Mouse (Mus musculus) embryonic facial prominence, embryonic 11.5 days (tissue): ENCODE results near the gene Manbal. TPM values are rescaled to one million over a fixed set of nuclear protein-coding genes. Genes with fewer than 3 reads are reported as not detected.

Experiments
- ATAC-seq: fragments of 200-750 bp; cut with Nextera tagmentation; replicated peaks from 2 replicates; pipeline ENCODE4 v1.8.0; 2017; ENCODE audit warnings: low read depth; ENCODE audit not compliant: insufficient number of reproducible peaks, low FRiP score, low TSS enrichment
- DNase-seq: peaks from one replicate; pipeline ENCODE4 v3.0.0-alpha.2; 2015; ENCODE audit warnings: low spot score
- H3K27ac ChIP-seq: fragments of 300-500 bp; sonication (generic); replicated peaks from 2 replicates; pipeline ENCODE4 v1.5.1; 2014; ENCODE audit warnings: mild to moderate bottlenecking, low read depth, low read length, control low read depth
- H3K27me3 ChIP-seq: fragments of 300-500 bp; sonication (generic); 2 replicates; pipeline ENCODE4 v1.6.1; 2014; ENCODE audit warnings: mild to moderate bottlenecking, low read length, moderate library complexity, mixed read lengths; ENCODE audit not compliant: control insufficient read depth, insufficient read depth
- H3K36me3 ChIP-seq: fragments of 300-500 bp; sonication (generic); replicated peaks from 2 replicates; pipeline ENCODE4 v1.6.1; 2014; ENCODE audit warnings: low read depth, mild to moderate bottlenecking, low read length, moderate library complexity, mixed read lengths; ENCODE audit not compliant: control insufficient read depth, insufficient read depth
- H3K4me1 ChIP-seq: fragments of 300-500 bp; sonication (generic); 2 replicates; pipeline ENCODE4 v1.6.1; 2014; ENCODE audit warnings: low read length, mixed read lengths; ENCODE audit not compliant: control insufficient read depth, insufficient read depth
- H3K4me2 ChIP-seq: fragments of 300-500 bp; sonication (generic); 2 replicates; pipeline ENCODE4 v1.6.1; 2014; ENCODE audit warnings: low read depth, mild to moderate bottlenecking, control low read depth, low read length, moderate library complexity
- H3K4me3 ChIP-seq: fragments of 300-500 bp; sonication (generic); 2 replicates; pipeline ENCODE4 v1.5.1; 2014; ENCODE audit warnings: low read depth, low read length, control low read depth
- H3K9ac ChIP-seq: fragments of 300-500 bp; sonication (generic); replicated peaks from 2 replicates; pipeline ENCODE4 v1.6.1; 2014; ENCODE audit warnings: mild to moderate bottlenecking, control low read depth, low read length
- H3K9me3 ChIP-seq: fragments of 300-500 bp; sonication (generic); replicated peaks from 2 replicates; pipeline ENCODE4 v1.6.1; 2016; ENCODE audit warnings: mild to moderate bottlenecking, low read length, inconsistent platforms, mixed read lengths; ENCODE audit not compliant: control insufficient read depth
- WGBS: fragments of 180-500 bp; shearing (Covaris S2); extraction: QIAGEN DNeasy Blood & Tissue Kit; methylation state at CpG from one replicate; pipeline ENCODE4 v1.1.7; 2014; 5-methylcytosine and 5-hydroxymethylcytosine counted together
- polyA plus RNA-seq: library from polyadenylated mRNA; unstranded; fragments of >200 nt; fragmentation: Nextera tagmentation; extraction: Ambion mirVana; gene quantifications from 2 replicates; pipeline ENCODE4 v1.2.1, GENCODE M21; 2014

Manbal gene
- polyA plus RNA-seq, 1 experiment from 2014 or later = 33.4 TPM

GRCm38 (mm10) chr2:157338663-157339062, 28.7 kb upstream of the Manbal start:
- Histone ChIP-seq H3K4me1 (no peaks in the 10 kb centered on the region), H3K27me3 (no peaks in the 10 kb centered on the region), H3K9me3 (no peaks in the 10 kb centered on the region), H3K4me3 (no peak overlapping the region), H3K27ac (no peak overlapping the region), H3K4me2 (no peak overlapping the region), H3K36me3 (no peaks in the 10 kb centered on the region), H3K9ac (no peak overlapping the region)
- WGBS = 38% methylated on average over 5 of the region's 5 CpGs
- ATAC-seq (no peak), DNase-seq (peak; percentile 71)

DNA sequence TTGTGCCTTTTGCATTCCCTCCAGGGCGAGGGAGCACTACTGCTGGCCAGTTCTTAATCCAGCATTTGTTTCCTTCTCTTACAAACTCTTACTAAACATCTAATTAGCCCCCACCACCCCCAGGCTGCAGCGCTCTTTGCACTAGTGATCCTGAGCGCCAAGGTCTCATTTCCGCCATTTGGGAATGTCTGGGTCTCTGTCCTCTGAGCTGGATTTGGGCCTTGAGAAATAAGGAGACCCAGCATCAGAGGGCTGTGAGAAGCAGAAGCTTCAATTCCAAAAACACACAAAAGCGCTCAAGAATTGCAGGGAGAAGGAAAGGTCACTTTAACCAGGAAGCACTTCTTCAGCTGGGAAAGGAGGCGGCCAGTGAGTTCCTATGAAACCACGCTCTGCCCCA, 27.9 kb upstream of the Manbal start:
- peak overlapping the region; percentile 11; the same call in 1 of the 2 replicates for H3K27ac ChIP-seq
- no peak overlapping the region for H3K9ac ChIP-seq
- H3K27me3 ChIP-seq = no peaks in the 10 kb centered on the region
- H3K9me3 ChIP-seq = no peaks in the 10 kb centered on the region
- no peak overlapping the region for H3K4me3 ChIP-seq
- no peak overlapping the region for H3K4me2 ChIP-seq
- H3K4me1 ChIP-seq = no peaks in the 10 kb centered on the region
- H3K36me3 ChIP-seq = no peaks in the 10 kb centered on the region
- ATAC-seq (no peak), DNase-seq (no peak)
- WGBS = 66% methylated on average over 7 of the region's 7 CpGs

DNA sequence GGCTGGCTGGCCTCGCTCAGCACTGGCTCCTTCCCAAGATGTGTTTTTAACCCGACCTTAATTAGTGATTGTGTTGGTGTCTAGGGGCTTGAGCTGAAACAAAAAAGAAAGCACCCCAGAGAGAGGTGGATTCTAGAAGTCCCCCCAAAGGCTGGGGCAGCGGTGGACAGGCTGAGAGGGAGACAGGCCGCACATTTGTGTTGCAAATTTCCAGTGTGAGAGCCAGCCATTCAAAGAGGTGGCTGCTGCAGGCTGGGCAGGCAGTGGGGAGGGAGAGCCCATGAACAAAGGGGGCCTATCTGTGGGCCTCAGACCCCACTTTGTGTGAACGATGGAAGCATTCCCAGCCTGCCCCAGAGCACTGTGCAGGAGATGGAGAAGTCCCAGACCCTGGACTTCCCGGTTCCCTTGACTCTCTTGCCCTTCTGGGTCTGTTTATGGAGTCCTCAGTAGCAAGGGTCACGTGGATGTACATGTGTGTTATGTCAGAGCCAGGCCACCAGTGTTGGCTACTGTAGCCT, 27.1 kb upstream of the Manbal start:
- H3K36me3 ChIP-seq = no peaks in the 10 kb centered on the region
- H3K4me3 ChIP-seq = no peak overlapping the region
- peak overlapping the region; percentile 57 for H3K27ac ChIP-seq
- WGBS = 23% methylated on average over 7 of the region's 7 CpGs
- no peaks in the 10 kb centered on the region for H3K9me3 ChIP-seq
- peak; percentile 48 for DNase-seq
- H3K9ac ChIP-seq = 0 out of 2 replicates have a peak overlapping the region, but pooled peaks have one; percentile 7
- no peak overlapping the region for H3K4me2 ChIP-seq
- no peaks in the 10 kb centered on the region for H3K4me1 ChIP-seq
- no peaks in the 10 kb centered on the region for H3K27me3 ChIP-seq
- ATAC-seq = peak; percentile 45; the same call in 1 of the 2 replicates

GRCm38 (mm10) chr2:157341554-157342270, 25.7 kb upstream of the Manbal start:
- Histone ChIP-seq H3K27ac (no peak overlapping the region), H3K36me3 (no peaks in the 10 kb centered on the region), H3K4me2 (no peak overlapping the region), H3K9me3 (no peaks in the 10 kb centered on the region), H3K27me3 (no peaks in the 10 kb centered on the region), H3K9ac (peak overlapping the region; percentile 42), H3K4me3 (no peak overlapping the region), H3K4me1 (no peaks in the 10 kb centered on the region)
- 37% methylated on average over 11 of the region's 11 CpGs for WGBS
- DNase-seq = peak; percentile 93
- 0 out of 2 replicates have a peak, but pooled peaks have one; percentile 21 for ATAC-seq

DNA sequence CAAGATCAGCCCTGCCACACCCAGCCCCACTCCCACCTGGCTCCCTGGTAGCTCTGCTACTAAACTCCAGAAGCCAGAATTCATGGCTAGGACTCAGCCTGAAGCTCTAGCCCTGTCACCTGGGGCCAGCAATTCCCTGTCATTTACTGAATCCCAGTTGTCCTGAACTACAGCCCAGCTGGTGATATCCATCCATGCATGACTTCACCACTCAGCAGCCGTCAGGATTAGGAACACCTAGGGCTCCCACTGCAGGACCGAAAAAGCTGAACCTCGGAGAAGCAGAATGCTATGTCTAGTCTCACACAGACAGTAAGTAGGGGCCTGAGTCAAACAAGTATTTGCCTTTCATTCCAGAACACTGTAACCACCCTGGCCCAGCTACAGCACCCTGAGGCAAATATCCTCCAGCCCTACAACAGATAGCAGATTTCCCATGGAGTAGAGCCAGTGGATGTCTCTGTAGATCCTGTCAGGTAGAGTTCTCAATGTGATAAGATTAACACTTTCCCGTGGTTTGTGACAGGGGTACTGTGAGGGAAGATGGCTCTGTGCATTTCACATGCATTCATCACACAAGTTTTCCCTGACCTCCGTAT, 25.0 kb upstream of the Manbal start:
- no peaks in the 10 kb centered on the region for H3K4me1 ChIP-seq
- ATAC-seq (no peak), DNase-seq (no peak)
- H3K27ac ChIP-seq = 0 out of 2 replicates have a peak overlapping the region, but pooled peaks have one; percentile 5
- peak overlapping the region; percentile 35; the same call in 1 of the 2 replicates for H3K9ac ChIP-seq
- H3K27me3 ChIP-seq = no peaks in the 10 kb centered on the region
- H3K4me3 ChIP-seq = no peak overlapping the region
- no peaks in the 10 kb centered on the region for H3K9me3 ChIP-seq
- H3K4me2 ChIP-seq = no peak overlapping the region
- 50% methylated on average over 5 of the region's 5 CpGs for WGBS
- no peaks in the 10 kb centered on the region for H3K36me3 ChIP-seq

GRCm38 (mm10) chr2:157343337-157343736, 24.1 kb upstream of the Manbal start:
- H3K4me1 ChIP-seq = no peaks in the 10 kb centered on the region
- ATAC-seq (no peak), DNase-seq (no peak)
- no peak overlapping the region for H3K4me3 ChIP-seq
- H3K4me2 ChIP-seq = no peak overlapping the region
- H3K27me3 ChIP-seq = no peaks in the 10 kb centered on the region
- H3K9ac ChIP-seq = no peak overlapping the region
- 73% methylated on average over 6 of the region's 6 CpGs for WGBS
- no peak overlapping the region for H3K27ac ChIP-seq
- H3K36me3 ChIP-seq = no peaks in the 10 kb centered on the region
- no peaks in the 10 kb centered on the region for H3K9me3 ChIP-seq

- 76% methylated on average over 26 of the region's 26 CpGs for WGBS
- H3K4me3 ChIP-seq = no peak within 1 kb of the TSS
- DNase-seq = no peak
- ATAC-seq = no peak
- H3K9ac ChIP-seq = 0 out of 2 replicates have a peak within 1 kb of the TSS, but pooled peaks have one; percentile 29
- no peaks in the 10 kb centered on the region for H3K9me3 ChIP-seq
- no peaks in the 10 kb centered on the region for H3K27me3 ChIP-seq
- H3K4me1 ChIP-seq = no peaks in the 10 kb centered on the region
- peak within 1 kb of the TSS; percentile 29; the same call in 1 of the 2 replicates for H3K27ac ChIP-seq
- no peak within 1 kb of the TSS for H3K4me2 ChIP-seq
- H3K36me3 ChIP-seq = no peaks in the 10 kb centered on the region
Measured at GRCm38 (mm10) chr2:157347361-157348159, 19.8 kb upstream of the Manbal start, which contains the start of gene Ghrh. Gene Ghrh, minus strand, starts transcription at chr2:157347506.
